Mouse (Mus musculus) adrenal gland, adult 8-10 months (tissue): ENCODE results near the gene Tspyl3. TPM values are rescaled to one million over a fixed set of nuclear protein-coding genes. Genes with fewer than 3 reads are reported as not detected.
"Not testable (repeated sequence)": the region's sequence is repeated elsewhere in the genome, so short reads cannot be mapped to it uniquely, and the experiment has no call there.

ENCODE experiments used
- DNase-seq: peaks from one replicate; pipeline ENCODE4 v3.0.0; 2022
- total RNA-seq, 4 experiments: library from RNA; stranded (reverse); gene quantifications; 2 replicates each; pipeline ENCODE4 v1.2.4; 2022

Tspyl3 gene
- total RNA-seq: 1 to 10 TPM; 3.5 to 5.0 (median 3.9) TPM

DNA sequence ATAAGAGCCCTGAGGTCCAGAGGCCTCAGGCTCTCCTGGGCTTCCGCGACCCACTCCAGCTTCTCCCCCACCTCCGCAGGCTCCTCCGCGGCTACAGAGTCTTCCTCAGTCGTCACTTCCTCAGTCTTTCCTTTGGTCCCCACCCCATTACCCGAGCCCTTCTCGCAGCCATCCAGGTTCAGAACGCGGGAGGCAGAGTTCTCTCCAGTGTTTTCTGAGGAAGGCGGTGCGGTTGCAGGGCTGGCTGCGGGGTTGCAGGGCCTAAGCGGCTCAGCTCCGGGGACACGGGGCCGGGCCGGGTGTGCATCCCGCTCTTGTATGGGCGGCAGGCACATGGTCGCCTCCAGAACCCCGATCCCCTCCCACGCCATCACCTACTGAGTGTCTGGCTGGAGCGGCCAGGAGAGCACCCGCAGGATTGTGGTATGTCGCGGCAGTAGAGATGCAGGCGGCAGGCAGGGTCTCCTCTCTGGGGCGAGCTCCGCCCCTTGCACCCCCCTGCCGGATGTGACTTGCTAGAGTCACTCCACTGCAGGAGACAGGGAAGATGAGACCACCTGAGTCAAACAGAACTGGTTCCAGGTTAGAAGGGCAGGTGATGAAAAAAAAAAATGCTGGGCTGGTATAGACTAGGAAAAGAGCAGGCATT is at the start of gene Tspyl3:
Gene Tspyl3 (minus strand): TSS at position 496 of the 649 bp plus-strand sequence.
- DNase-seq: no peak

- DNase-seq: peak; percentile 57
Measured at GRCm38 (mm10) chr2:153274919-153275247, 49.6 kb upstream of the Tspyl3 start.

DNA sequence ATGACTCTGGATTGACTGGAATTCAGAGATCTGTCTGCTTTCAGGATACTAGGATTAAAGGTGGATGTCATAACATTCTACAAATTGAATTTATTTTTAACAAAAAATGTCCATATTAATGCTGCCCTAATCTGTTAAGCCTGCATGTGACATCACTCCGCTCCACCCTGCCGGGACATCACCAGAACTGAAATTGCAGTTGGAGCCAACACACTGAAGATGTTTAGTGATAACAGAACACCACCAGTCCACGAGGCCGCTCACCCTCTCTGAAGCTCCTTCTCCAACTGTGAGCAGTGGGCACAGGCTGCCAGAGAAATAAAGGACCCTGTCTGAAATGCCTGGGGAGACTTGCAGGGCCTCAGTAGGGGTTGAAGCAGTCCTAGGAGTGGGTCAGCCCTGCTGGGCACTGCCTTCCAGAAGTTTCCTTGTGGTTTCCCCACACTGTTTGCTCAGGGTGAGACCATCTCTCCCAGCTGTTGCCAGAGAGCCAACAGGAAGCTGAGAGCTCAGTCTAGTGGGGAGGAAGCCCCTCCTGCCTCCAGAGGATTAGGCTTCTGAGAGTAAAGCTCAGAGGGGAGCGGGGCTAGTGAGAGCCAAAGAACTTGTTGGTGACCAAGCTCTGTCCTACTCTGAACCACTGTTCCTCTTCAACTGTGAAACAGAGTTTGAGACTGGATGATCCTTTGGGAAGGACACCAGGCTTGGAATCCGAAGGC is 49.1 kb upstream of the Tspyl3 start:
- DNase-seq: not testable (repeated sequence)

GRCm38 (mm10) chr2:153270231-153270915 is 45.1 kb upstream of the Tspyl3 start:
- not testable (repeated sequence) for DNase-seq

DNA sequence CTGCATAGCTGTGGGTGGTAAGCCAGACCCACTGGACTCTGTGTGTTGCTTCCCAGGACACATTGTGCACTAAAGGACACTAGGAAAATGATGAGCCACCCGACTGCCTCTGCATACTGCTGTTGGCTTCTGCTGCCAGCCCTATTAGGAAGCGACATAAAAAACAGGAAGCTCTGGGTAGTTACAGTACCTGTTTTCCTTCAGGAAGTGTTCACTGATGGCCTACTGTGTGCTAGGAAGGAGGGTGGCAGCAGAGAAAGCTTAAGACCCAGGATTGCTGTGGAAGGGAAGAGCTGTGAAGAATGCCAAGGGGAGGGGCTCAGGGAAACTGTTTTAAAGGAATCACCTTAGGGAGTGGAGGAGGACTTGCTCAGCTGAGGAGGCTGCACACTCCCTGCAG is 42.1 kb upstream of the Tspyl3 start:
- no peak for DNase-seq

DNA sequence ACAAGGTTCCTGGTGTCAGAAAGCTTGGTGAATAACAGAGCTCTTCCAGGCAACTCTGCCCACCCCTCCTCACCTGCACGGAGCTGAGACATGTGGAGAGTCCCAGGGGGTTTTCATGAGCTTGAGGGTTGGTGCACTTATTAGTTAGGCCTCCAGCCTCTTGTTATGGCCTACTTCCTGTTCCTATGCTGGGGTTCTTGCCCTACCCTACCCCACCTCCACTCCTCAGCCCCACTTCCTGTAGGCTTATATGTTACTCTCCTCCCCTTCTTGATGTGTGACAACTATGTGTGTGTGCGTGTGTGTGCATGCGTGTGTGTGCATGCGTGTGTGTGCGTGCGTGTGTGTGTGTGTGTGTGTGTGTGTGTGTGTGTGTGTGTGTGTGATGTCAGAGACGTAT is 37.8 kb upstream of the Tspyl3 start:
- no peak for DNase-seq

DNA sequence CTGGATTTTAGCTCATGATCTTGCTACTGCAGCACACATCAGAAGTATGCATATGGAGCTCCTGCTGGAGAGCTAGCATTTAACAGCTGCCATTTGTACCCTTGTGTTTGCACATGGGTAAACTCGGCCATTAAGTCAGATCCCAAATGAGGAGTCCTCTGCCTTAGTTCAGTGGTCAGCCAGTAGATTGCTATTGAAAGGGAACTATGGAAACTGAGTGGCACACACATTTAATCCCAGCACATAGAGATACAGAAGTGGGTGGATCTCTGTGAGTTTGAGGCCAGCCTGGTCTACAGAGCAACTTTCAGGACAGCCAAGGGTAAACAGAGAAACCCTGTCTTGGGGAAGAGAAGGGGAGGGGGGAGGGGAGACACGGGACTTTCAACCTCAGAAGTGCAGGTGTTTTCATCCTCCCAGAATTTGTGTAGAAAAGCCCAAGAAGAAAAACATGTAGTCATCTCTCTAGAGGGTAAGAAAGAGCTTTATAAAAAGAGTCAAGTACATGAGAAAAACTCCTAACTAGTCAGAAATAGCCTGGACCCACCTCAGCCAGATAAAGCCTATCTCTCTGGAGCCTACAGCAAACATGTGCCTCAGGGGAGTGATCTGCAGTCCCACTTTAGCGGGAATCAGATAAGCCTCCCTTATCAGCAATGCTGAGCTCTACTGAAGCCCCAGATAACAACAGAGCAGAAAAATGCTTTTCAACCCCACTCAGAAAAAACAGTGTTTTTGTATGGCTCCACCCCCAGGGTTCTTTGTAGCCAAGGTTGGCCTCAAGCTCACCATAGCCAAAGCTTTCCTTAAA is 34.8 kb upstream of the Tspyl3 start:
- DNase-seq: no peak

GRCm38 (mm10) chr2:153259030-153259863 is 34.0 kb upstream of the Tspyl3 start:
- no peak for DNase-seq

- no peak for DNase-seq
Measured at GRCm38 (mm10) chr2:153256604-153257003, 31.4 kb upstream of the Tspyl3 start.

GRCm38 (mm10) chr2:153249751-153250150 is 24.5 kb upstream of the Tspyl3 start:
- DNase-seq: no peak

- peak; percentile 49 for DNase-seq
Measured at GRCm38 (mm10) chr2:153242156-153242555, 16.9 kb upstream of the Tspyl3 start.

GRCm38 (mm10) chr2:153241250-153242014 is 16.2 kb upstream of the Tspyl3 start, which contains the start of the genes Plagl2 and Pofut1:
TSS of gene Plagl2 (minus strand) at chr2:153241426.
TSS of gene Pofut1 (plus strand) at chr2:153241533.
- peak; percentile 86 for DNase-seq

DNA sequence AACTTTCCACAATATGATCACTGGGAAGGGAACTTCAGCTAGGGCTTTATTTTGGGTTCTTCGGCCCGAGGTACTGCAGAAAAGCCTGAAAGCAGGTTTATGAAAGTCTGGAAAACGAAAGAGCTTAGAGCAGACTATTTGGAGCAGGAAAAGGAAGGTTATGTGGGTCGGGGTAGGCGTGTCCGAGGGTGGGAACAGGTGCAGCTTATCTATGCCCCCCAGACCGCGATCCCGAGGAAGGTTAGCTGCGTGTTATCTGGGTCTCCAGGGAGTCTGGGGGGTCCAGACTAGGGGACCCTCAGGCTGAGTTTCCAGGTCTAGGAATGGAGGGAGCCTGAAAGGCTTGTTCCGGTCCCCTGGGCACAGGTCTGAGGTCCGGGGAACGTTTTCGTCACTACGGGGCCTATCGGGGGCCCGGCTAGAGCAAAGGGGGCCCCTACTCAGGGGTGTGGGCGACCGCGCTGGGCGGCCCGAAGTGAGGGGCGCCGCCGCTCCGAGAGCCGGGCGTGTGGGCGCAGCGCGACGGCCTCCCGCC is 15.5 kb upstream of the Tspyl3 start:
- peak; percentile 16 for DNase-seq

- DNase-seq: no peak
Measured at GRCm38 (mm10) chr2:153239860-153240480, 14.7 kb upstream of the Tspyl3 start.

GRCm38 (mm10) chr2:153239021-153239859 is 14.0 kb upstream of the Tspyl3 start:
- no peak for DNase-seq

DNA sequence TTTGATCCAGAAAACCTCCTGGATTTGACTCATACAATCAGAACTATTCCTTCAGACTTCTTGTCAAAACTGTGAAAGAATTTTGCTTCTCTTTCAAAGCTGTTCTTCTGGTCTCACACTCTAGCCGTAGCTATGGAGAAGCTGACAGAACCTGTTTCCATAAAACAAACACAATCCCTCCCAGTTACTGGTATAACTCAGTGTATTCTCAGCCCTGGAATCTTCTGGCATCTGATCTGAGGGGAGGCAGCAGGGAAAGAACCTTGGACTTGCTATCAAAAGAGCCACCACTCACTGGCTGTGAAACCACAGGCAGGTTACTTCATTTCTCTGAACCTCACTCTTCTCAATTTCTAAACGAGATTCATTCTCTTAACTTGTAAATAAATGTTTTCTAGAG is 13.2 kb upstream of the Tspyl3 start:
- DNase-seq: peak; percentile 41

GRCm38 (mm10) chr2:153237891-153238290 is 12.7 kb upstream of the Tspyl3 start:
- DNase-seq: no peak

DNA sequence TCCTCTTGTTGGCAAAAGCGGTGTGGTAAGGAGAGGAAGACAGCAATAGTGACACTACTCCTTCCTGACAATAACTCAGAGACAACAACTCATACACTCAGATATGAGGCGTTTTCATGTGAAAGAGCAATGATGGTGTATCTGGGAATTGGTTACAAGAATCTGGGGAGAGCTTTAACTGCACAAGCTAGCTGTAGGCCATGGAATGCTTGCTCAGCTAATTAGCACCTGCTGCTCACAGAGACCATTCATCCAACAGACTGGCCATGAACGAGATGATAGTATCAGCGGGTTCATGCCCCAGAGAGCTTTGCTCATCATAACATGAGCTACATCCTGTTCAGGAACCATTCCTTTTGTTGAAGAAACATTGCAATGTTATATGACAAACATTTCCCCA is 12.0 kb upstream of the Tspyl3 start:
- DNase-seq: no peak

DNA sequence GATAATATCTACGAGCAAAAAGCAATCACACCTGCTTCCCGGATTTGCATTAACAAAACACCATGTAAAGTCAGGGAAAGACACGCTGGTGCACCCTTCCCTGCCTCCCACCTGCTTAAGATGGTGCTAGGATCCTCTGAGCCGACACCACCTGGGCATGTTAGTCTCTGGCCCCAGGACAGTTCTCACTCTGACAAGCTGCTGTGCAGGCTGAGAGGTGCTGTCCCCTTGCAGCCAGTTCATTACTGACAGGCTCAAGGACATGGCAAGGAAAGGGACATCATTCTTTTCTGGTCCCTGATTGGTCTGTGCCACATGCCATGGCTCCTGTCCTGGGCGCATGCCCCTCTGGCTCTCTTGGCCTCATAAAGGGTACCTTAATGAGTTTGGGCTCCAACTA is 3.3 kb upstream of the Tspyl3 start:
- no peak for DNase-seq
